Mouse (Mus musculus) spleen, adult 18-20 months (tissue): ENCODE data around the gene Mdm2.

Experiments used
- DNase-seq, 2 experiments: peaks; one replicate each; pipeline ENCODE4 v3.0.0; 2022; ENCODE audit warnings: mixed read lengths in 2 of 2

The Mdm2 gene

DNA sequence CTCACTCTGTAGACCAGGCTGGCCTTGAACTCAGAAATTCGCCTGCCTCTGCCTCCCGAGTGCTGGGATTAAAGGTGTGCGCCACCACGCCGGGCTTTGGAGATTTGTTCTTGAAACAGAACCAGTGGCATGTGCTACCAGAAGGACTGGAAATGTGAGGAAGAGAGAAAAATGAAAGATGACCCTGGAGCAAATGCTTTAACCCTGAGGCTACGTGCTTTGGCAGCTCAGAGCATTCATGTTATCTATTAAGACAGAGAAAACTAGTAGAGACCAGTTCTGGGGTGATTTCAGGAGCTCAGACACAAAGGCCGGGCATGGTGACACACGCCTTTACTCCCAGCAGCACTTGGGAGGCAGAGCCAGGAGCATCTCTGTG, 71.3 kb downstream of the Mdm2 start:
- DNase-seq, result no peak
